Mouse (Mus musculus) kidney, postnatal 0 days (tissue): ENCODE results near the gene Cdx4. TPM values are rescaled to one million over a fixed set of nuclear protein-coding genes. Genes with fewer than 3 reads are reported as not detected.

Experiments used
- ATAC-seq: fragments of 200-750 bp; cut with Nextera tagmentation; replicated peaks from 2 replicates; pipeline ENCODE4 v1.8.0; 2017; ENCODE audit warnings: low read depth, moderate number of reproducible peaks, moderate TSS enrichment, moderate library complexity; ENCODE audit not compliant: low FRiP score
- DNase-seq: peaks from one replicate; pipeline ENCODE4 v3.0.0-alpha.2; 2016; ENCODE audit warnings: low spot score
- H3K27ac ChIP-seq: fragments of 300-500 bp; sonication (generic); 2 replicates; pipeline ENCODE4 v1.5.1; 2014; ENCODE audit warnings: mild to moderate bottlenecking
- H3K27me3 ChIP-seq: fragments of 300-500 bp; sonication (generic); 2 replicates; pipeline ENCODE4 v1.6.1; 2014; ENCODE audit warnings: low read length, mixed read lengths; ENCODE audit not compliant: insufficient read depth
- H3K36me3 ChIP-seq: fragments of 300-500 bp; sonication (generic); 2 replicates; pipeline ENCODE4 v1.6.1; 2014; ENCODE audit warnings: low read length, mixed read lengths; ENCODE audit not compliant: insufficient read depth
- H3K4me1 ChIP-seq: fragments of 300-500 bp; sonication (generic); replicated peaks from 2 replicates; pipeline ENCODE4 v1.6.1; 2014; ENCODE audit warnings: antibody characterized with exemption, low read length, mixed read lengths; ENCODE audit not compliant: insufficient read depth
- H3K4me2 ChIP-seq: fragments of 300-500 bp; sonication (generic); 2 replicates; pipeline ENCODE4 v1.6.1; 2014; ENCODE audit warnings: mild to moderate bottlenecking, low read length, moderate library complexity, mixed read lengths
- H3K4me3 ChIP-seq: fragments of 300-500 bp; sonication (generic); replicated peaks from 2 replicates; pipeline ENCODE4 v1.5.1; 2014; ENCODE audit warnings: low read depth, low read length
- H3K9ac ChIP-seq: fragments of 300-500 bp; sonication (generic); 2 replicates; pipeline ENCODE4 v1.6.1; 2014; ENCODE audit warnings: low read depth, low read length
- H3K9me3 ChIP-seq: fragments of 300-500 bp; sonication (generic); replicated peaks from 2 replicates; pipeline ENCODE4 v1.6.1; 2016; ENCODE audit warnings: low read length, inconsistent platforms, mixed read lengths
- CTCF ChIP-seq: IDR thresholded peaks from 2 replicates; pipeline ENCODE4 v1.5.1; 2016; ENCODE audit warnings: antibody characterized with exemption, low read depth, mild to moderate bottlenecking, moderate library complexity
- WGBS: fragments of 180-500 bp; shearing (Covaris S2); extraction: QIAGEN DNeasy Blood & Tissue Kit; methylation state at CpG from one replicate; pipeline ENCODE4 v1.1.7; 2014; 5-methylcytosine and 5-hydroxymethylcytosine counted together
- polyA plus RNA-seq: library from polyadenylated mRNA; unstranded; fragments of >200 nt; fragmentation: Nextera tagmentation; extraction: Ambion mirVana; gene quantifications from 2 replicates; pipeline ENCODE4 v1.2.1, GENCODE M21; 2015

The Cdx4 gene
- polyA plus RNA-seq, 1 experiment from 2014 or later = not detected

GRCm38 (mm10) chrX:103371221-103371620 lies 50.0 kb downstream of the Cdx4 start:
- Histone ChIP-seq H3K4me1 (no peaks in the 10 kb centered on the region), H3K27me3 (no peaks in the 10 kb centered on the region), H3K9ac (no peak overlapping the region), H3K4me2 (no peak overlapping the region), H3K36me3 (no peaks in the 10 kb centered on the region), H3K4me3 (no peak overlapping the region), H3K9me3 (no peaks in the 10 kb centered on the region), H3K27ac (no peak overlapping the region)
- no peak for ATAC-seq
- peak; percentile 24; the same call in 1 of the 2 replicates for TF ChIP-seq CTCF
- peak; percentile 10 for DNase-seq
- WGBS = 59% methylated on average over 2 of the region's 2 CpGs

GRCm38 (mm10) chrX:103371627-103372026 lies 50.4 kb downstream of the Cdx4 start:
- peak; percentile 66 for TF ChIP-seq CTCF
- H3K27ac ChIP-seq = no peak overlapping the region
- WGBS = 38% methylated on average over 2 of the region's 2 CpGs
- no peak overlapping the region for H3K9ac ChIP-seq
- no peak overlapping the region for H3K4me2 ChIP-seq
- peak; percentile 28 for DNase-seq
- H3K27me3 ChIP-seq = no peaks in the 10 kb centered on the region
- no peaks in the 10 kb centered on the region for H3K36me3 ChIP-seq
- no peak overlapping the region for H3K4me3 ChIP-seq
- no peaks in the 10 kb centered on the region for H3K9me3 ChIP-seq
- no peak for ATAC-seq
- no peaks in the 10 kb centered on the region for H3K4me1 ChIP-seq

- peak; percentile 62 for TF ChIP-seq CTCF
- Histone ChIP-seq H3K27me3 (no peaks in the 10 kb centered on the region), H3K4me2 (no peak overlapping the region), H3K9me3 (no peaks in the 10 kb centered on the region), H3K36me3 (no peaks in the 10 kb centered on the region), H3K4me3 (no peak overlapping the region), H3K27ac (no peak overlapping the region), H3K9ac (no peak overlapping the region), H3K4me1 (no peaks in the 10 kb centered on the region)
- peak; percentile 14 for DNase-seq
- ATAC-seq = no peak
- 70% methylated on average over 5 of the region's 5 CpGs for WGBS
Observed at GRCm38 (mm10) chrX:103374250-103374649, 53.1 kb downstream of the Cdx4 start.

Other genes with a start within 250 kb of the Cdx4 start
- gene Nap1l2, start 134.8 kb upstream of the Cdx4 start, polyA plus RNA-seq = 0.59 and 0.77 TPM in 2 replicates
- gene Chic1, start 35.1 kb downstream of the Cdx4 start, polyA plus RNA-seq = 1.6 and 2.0 TPM in 2 replicates
- 0.28 and 0.34 TPM in 2 replicates for gene Tsx, start 93.1 kb downstream of the Cdx4 start, polyA plus RNA-seq
- not detected in 2 replicates for gene Gm26992, start 100.6 kb downstream of the Cdx4 start, polyA plus RNA-seq